Mouse (Mus musculus): ENCODE measurements at regions not wholly inside any gene's neighbourhood (a gene's known extent, or its start where the extent isn't known, plus 50 kb on each side); places are given as distances from the start of the nearest gene placed in this dataset.

GRCm38 (mm10) chr19:6645912-6646311 is 103.1 kb upstream of the Slc22a12 start:
- no peak for DNase-seq (ENCODE audit: low read depth)

GRCm38 (mm10) chr19:6644871-6645270 is 102.0 kb upstream of the Slc22a12 start:
- no peak for DNase-seq (ENCODE audit: low read depth)

- DNase-seq (ENCODE audit: low read depth), result no peak
These were observed 96.8 kb upstream of the Slc22a12 start for GRCm38 (mm10) chr19:6639681-6640080.

- DNase-seq (ENCODE audit: low read depth), result peak; percentile 17
These were observed 90.6 kb upstream of the Slc22a12 start for GRCm38 (mm10) chr19:6633400-6633799.

- DNase-seq (ENCODE audit: low read depth), result peak; percentile 36
These were observed 89.0 kb upstream of the Slc22a12 start for GRCm38 (mm10) chr19:6631817-6632216.

- no peak for DNase-seq (ENCODE audit: low read depth)
These were observed 87.7 kb upstream of the Slc22a12 start for GRCm38 (mm10) chr19:6630613-6630940.

- DNase-seq (ENCODE audit: low read depth), result no peak
These were observed 87.2 kb upstream of the Slc22a12 start for GRCm38 (mm10) chr19:6629911-6630612.

- DNase-seq (ENCODE audit: low read depth), result no peak
These were observed 82.7 kb upstream of the Slc22a12 start for GRCm38 (mm10) chr19:6625574-6625973.

GRCm38 (mm10) chr19:6621023-6621422 is 78.2 kb upstream of the Slc22a12 start:
- no peak for DNase-seq (ENCODE audit: low read depth)

- no peak for DNase-seq (ENCODE audit: low read depth)
These were observed 76.7 kb upstream of the Slc22a12 start for GRCm38 (mm10) chr19:6619546-6619945.

- DNase-seq (ENCODE audit: low read depth), result no peak
These were observed 73.8 kb upstream of the Slc22a12 start for GRCm38 (mm10) chr19:6616659-6617058.

GRCm38 (mm10) chr19:6612441-6612840 is 69.6 kb upstream of the Slc22a12 start:
- DNase-seq (ENCODE audit: low read depth), result no peak

- no peak for DNase-seq (ENCODE audit: low read depth)
These were observed 69.1 kb upstream of the Slc22a12 start for GRCm38 (mm10) chr19:6611921-6612320.

- no peak for DNase-seq (ENCODE audit: low read depth)
These were observed 67.9 kb upstream of the Slc22a12 start for GRCm38 (mm10) chr19:6610715-6611114.

GRCm38 (mm10) chr19:6610051-6610450 is 67.2 kb upstream of the Slc22a12 start:
- no peak for DNase-seq (ENCODE audit: low read depth)

GRCm38 (mm10) chr19:6607501-6607900 is 64.7 kb upstream of the Slc22a12 start:
- peak; percentile 31 for DNase-seq (ENCODE audit: low read depth)

GRCm38 (mm10) chr19:6606667-6607066 is 63.8 kb upstream of the Slc22a12 start:
- no peak for DNase-seq (ENCODE audit: low read depth)

GRCm38 (mm10) chr19:6604702-6605101 is 61.9 kb upstream of the Slc22a12 start:
- no peak for DNase-seq (ENCODE audit: low read depth)

GRCm38 (mm10) chr19:6600873-6601530 is 58.2 kb upstream of the Slc22a12 start:
- no peak for DNase-seq (ENCODE audit: low read depth)

- no peak for DNase-seq (ENCODE audit: low read depth)
These were observed 56.4 kb upstream of the Slc22a12 start for GRCm38 (mm10) chr19:6599281-6599680.

GRCm38 (mm10) chr19:6598186-6598585 is 55.4 kb upstream of the Slc22a12 start:
- no peak for DNase-seq (ENCODE audit: low read depth)

- DNase-seq (ENCODE audit: low read depth), result no peak
These were observed 53.0 kb upstream of the Slc22a12 start for GRCm38 (mm10) chr19:6595801-6596200.

All from 416B (cell line).